Comparison of ENCODE assay signal across 26 mouse cellular contexts in genomic region chr6:42540681-42541080, GRCm38 (mm10). TPM values are rescaled to one million over a fixed set of nuclear protein-coding genes. Genes with fewer than 3 reads are reported as not detected.
DNase-seq lines count a peak whose midpoint lies in the region; ATAC-seq lines count a peak whose summit lies in the region.
"Had no signal": no experiment of that assay in that cellular context is flagged by ENCODE, and none has a peak within 500 bp of the region (broad histone marks: within the 10 kb centered on the region; RNA-seq: fewer than 3 reads in every experiment).

No protein-coding gene starts in this region.

- WGBS in embryonic facial prominence, embryonic 11.5 days, result 46% methylated on average over 1 of the region's 1 CpGs
- WGBS in embryonic facial prominence, embryonic 10.5 days, result 68% methylated on average over 1 of the region's 1 CpGs
- 84% methylated on average over 1 of the region's 1 CpGs for WGBS in heart, embryonic 12.5 days

- no peak overlapping the region for H3K4me2 ChIP-seq in embryonic facial prominence, embryonic 11.5 days (ENCODE audit: low read depth, low read length)
- no peak overlapping the region for H3K4me2 ChIP-seq in heart, embryonic 12.5 days
- H3K4me2 ChIP-seq: forebrain, embryonic 13.5 days; heart, embryonic 13.5 days; hindbrain, embryonic 15.5 days had no signal

- no peak for ATAC-seq in embryonic facial prominence, embryonic 11.5 days (replicated peaks; ENCODE audit: insufficient number of reproducible peaks, low FRiP score, low TSS enrichment, low read depth)
- ATAC-seq in heart, embryonic 12.5 days (ENCODE audit: insufficient number of reproducible peaks, low FRiP score), result no peak
- ATAC-seq: forebrain, embryonic 13.5 days; forebrain, postnatal 0 days; inflammation-experienced regulatory T-cells, adult 6 months; intestine, postnatal 0 days had no signal

- DNase-seq in embryonic facial prominence, embryonic 11.5 days (ENCODE audit: low spot score), result peak; percentile 74
- DNase-seq in embryonic facial prominence, embryonic 10.5 days (ENCODE audit: low spot score), result no peak
- peak; percentile 26 for DNase-seq in embryo, embryonic 11 days
- peak; percentile 67 for DNase-seq in forelimb bud, embryonic 11.5 days (ENCODE audit: low read depth, low spot score)
- no peak for DNase-seq in heart, adult 18-20 months
- no peak for DNase-seq in adrenal gland, postnatal 4 days (ENCODE audit: low spot score in 2 of 2)
- DNase-seq: adrenal gland, postnatal 10 days; cerebellum, adult 11-12 months; cerebellum, adult 9-10 months; cerebellum, postnatal 25 days; forebrain, postnatal 0 days; gastrocnemius, postnatal 10 days; heart, postnatal 36 days; kidney, adult 8-10 months had no signal

- no peaks in the 10 kb centered on the region for H3K4me1 ChIP-seq in embryonic facial prominence, embryonic 11.5 days (ENCODE audit: control insufficient read depth, insufficient read depth, low read length)
- H3K4me1 ChIP-seq in embryonic facial prominence, embryonic 10.5 days, result peaks cover 6% of the 10 kb centered on the region
- peaks cover 6% of the 10 kb centered on the region for H3K4me1 ChIP-seq in heart, embryonic 12.5 days (replicated peaks)
- H3K4me1 ChIP-seq: forebrain, embryonic 13.5 days; hindbrain, embryonic 15.5 days had no signal

- no peak overlapping the region for H3K27ac ChIP-seq in embryonic facial prominence, embryonic 11.5 days (replicated peaks; ENCODE audit: low read depth, low read length)
- H3K27ac ChIP-seq in embryonic facial prominence, embryonic 10.5 days (replicated peaks), result no peak overlapping the region
- H3K27ac ChIP-seq in heart, embryonic 12.5 days (ENCODE audit: poor library complexity, severe bottlenecking), result no peak overlapping the region
- H3K27ac ChIP-seq: forebrain, embryonic 13.5 days; heart, embryonic 13.5 days; hindbrain, embryonic 15.5 days had no signal

- H3K27me3 ChIP-seq in embryonic facial prominence, embryonic 11.5 days (ENCODE audit: control insufficient read depth, insufficient read depth, low read length), result no peaks in the 10 kb centered on the region
- no peaks in the 10 kb centered on the region for H3K27me3 ChIP-seq in embryonic facial prominence, embryonic 10.5 days (replicated peaks; ENCODE audit: low read depth, poor library complexity, severe bottlenecking)
- H3K27me3 ChIP-seq in heart, embryonic 12.5 days (replicated peaks), result no peaks in the 10 kb centered on the region
- H3K27me3 ChIP-seq: forebrain, embryonic 13.5 days; heart, embryonic 13.5 days; hindbrain, embryonic 15.5 days had no signal

- H3K9me3 ChIP-seq in embryonic facial prominence, embryonic 11.5 days (replicated peaks; ENCODE audit: control insufficient read depth, low read length), result no peaks in the 10 kb centered on the region
- no peaks in the 10 kb centered on the region for H3K9me3 ChIP-seq in embryonic facial prominence, embryonic 10.5 days
- no peaks in the 10 kb centered on the region for H3K9me3 ChIP-seq in heart, embryonic 12.5 days (replicated peaks)
- H3K9me3 ChIP-seq: forebrain, embryonic 13.5 days; heart, embryonic 13.5 days; hindbrain, embryonic 15.5 days had no signal

- no peak overlapping the region for H3K4me3 ChIP-seq in embryonic facial prominence, embryonic 11.5 days (ENCODE audit: low read depth, low read length)
- H3K4me3 ChIP-seq in embryonic facial prominence, embryonic 10.5 days, result no peak overlapping the region
- H3K4me3 ChIP-seq in heart, embryonic 12.5 days, result no peak overlapping the region
- H3K4me3 ChIP-seq: forebrain, embryonic 13.5 days; heart, embryonic 13.5 days; hindbrain, embryonic 15.5 days had no signal

- no peaks in the 10 kb centered on the region for H3K36me3 ChIP-seq in embryonic facial prominence, embryonic 11.5 days (replicated peaks; ENCODE audit: control insufficient read depth, insufficient read depth, low read depth, low read length)
- no peaks in the 10 kb centered on the region for H3K36me3 ChIP-seq in embryonic facial prominence, embryonic 10.5 days (replicated peaks)
- H3K36me3 ChIP-seq in heart, embryonic 12.5 days, result no peaks in the 10 kb centered on the region
- H3K36me3 ChIP-seq: heart, embryonic 13.5 days; hindbrain, embryonic 15.5 days had no signal

- no peak overlapping the region for H3K9ac ChIP-seq in embryonic facial prominence, embryonic 11.5 days (replicated peaks; ENCODE audit: low read length)
- H3K9ac ChIP-seq in heart, embryonic 12.5 days, result no peak overlapping the region
- H3K9ac ChIP-seq: forebrain, embryonic 13.5 days; forebrain, postnatal 0 days; heart, embryonic 13.5 days; hindbrain, embryonic 15.5 days had no signal

RNA-seq across cellular contexts. Expression of gene Olfr455, which starts 6.7 kb away (rescaled TPM):
- polyA plus RNA-seq in embryonic facial prominence, embryonic 11.5 days (2014; fragmentation: Nextera tagmentation; extraction: Ambion mirVana), result not detected in 2 replicates
- not detected in 2 replicates for polyA plus RNA-seq in embryonic facial prominence, embryonic 10.5 days (2016; fragmentation: Nextera tagmentation; extraction: Ambion mirVana)
- not detected in 2 replicates for polyA plus RNA-seq in heart, embryonic 12.5 days (2016; fragmentation: Nextera tagmentation; extraction: Ambion mirVana)
- not detected for total RNA-seq in heart, adult 18-20 months (2021)
- under 1 TPM in 1 of 2 experiments, not detected in 1; 0.23 TPM for total RNA-seq in adrenal gland, postnatal 4 days (2021)
- total RNA-seq: adrenal gland, postnatal 10 days; ES-E14; forebrain, postnatal 0 days; gastrocnemius, postnatal 10 days; gastrocnemius, postnatal 4 days; heart, adult 8-10 months; heart, postnatal 36 days had no signal
- polyA plus RNA-seq: cortical plate, adult 2 months; forebrain, embryonic 13.5 days; forebrain, postnatal 0 days; heart, embryonic 13.5 days; heart, postnatal 0 days; hindbrain, embryonic 11.5 days; hindbrain, embryonic 15.5 days; inflammation-experienced regulatory T-cells, adult 6 months; intestine, postnatal 0 days had no signal

RNA-seq across cellular contexts. Expression of gene Olfr456, which starts 53.7 kb away (rescaled TPM):
- not detected in 2 replicates for polyA plus RNA-seq in embryonic facial prominence, embryonic 11.5 days (2014; fragmentation: Nextera tagmentation; extraction: Ambion mirVana)
- not detected in 2 replicates for polyA plus RNA-seq in embryonic facial prominence, embryonic 10.5 days (2016; fragmentation: Nextera tagmentation; extraction: Ambion mirVana)
- polyA plus RNA-seq in heart, embryonic 12.5 days (2016; fragmentation: Nextera tagmentation; extraction: Ambion mirVana), result not detected in 2 replicates
- not detected for total RNA-seq in heart, adult 18-20 months (2021)
- not detected for total RNA-seq in adrenal gland, postnatal 4 days (2021)
- total RNA-seq: adrenal gland, postnatal 10 days; ES-E14; forebrain, postnatal 0 days; gastrocnemius, postnatal 10 days; gastrocnemius, postnatal 4 days; heart, adult 8-10 months; heart, postnatal 36 days had no signal
- polyA plus RNA-seq: cortical plate, adult 2 months; forebrain, embryonic 13.5 days; forebrain, postnatal 0 days; heart, embryonic 13.5 days; heart, postnatal 0 days; hindbrain, embryonic 11.5 days; hindbrain, embryonic 15.5 days; inflammation-experienced regulatory T-cells, adult 6 months; intestine, postnatal 0 days had no signal

RNA-seq across cellular contexts. Expression of gene Tcaf3, which starts 56.8 kb away (rescaled TPM):
- polyA plus RNA-seq in embryonic facial prominence, embryonic 11.5 days (2014; fragmentation: Nextera tagmentation; extraction: Ambion mirVana), result not detected in 2 replicates
- not detected in 2 replicates for polyA plus RNA-seq in embryonic facial prominence, embryonic 10.5 days (2016; fragmentation: Nextera tagmentation; extraction: Ambion mirVana)
- not detected in 2 replicates for polyA plus RNA-seq in heart, embryonic 12.5 days (2016; fragmentation: Nextera tagmentation; extraction: Ambion mirVana)
- total RNA-seq in heart, adult 18-20 months (2021), result not detected
- total RNA-seq in adrenal gland, postnatal 4 days (2021), result not detected
- total RNA-seq: adrenal gland, postnatal 10 days; ES-E14; forebrain, postnatal 0 days; gastrocnemius, postnatal 10 days; gastrocnemius, postnatal 4 days; heart, adult 8-10 months; heart, postnatal 36 days had no signal
- polyA plus RNA-seq: cortical plate, adult 2 months; forebrain, postnatal 0 days; heart, embryonic 13.5 days; heart, postnatal 0 days; hindbrain, embryonic 11.5 days; hindbrain, embryonic 15.5 days; inflammation-experienced regulatory T-cells, adult 6 months; intestine, postnatal 0 days had no signal

Comparison
In these comparisons a context has a peak if more than half of its experiments do, and no peak if none do; other contexts are left out.
1. DNase-seq: peak in embryonic facial prominence, embryonic 11.5 days (single experiment), embryo, embryonic 11 days (single experiment) and forelimb bud, embryonic 11.5 days (single experiment); none in embryonic facial prominence, embryonic 10.5 days (single experiment), heart, adult 18-20 months (0 of 2) and adrenal gland, postnatal 4 days (0 of 2).